Comparison of ENCODE assay signal across 24 mouse cellular contexts in the genomic region with DNA sequence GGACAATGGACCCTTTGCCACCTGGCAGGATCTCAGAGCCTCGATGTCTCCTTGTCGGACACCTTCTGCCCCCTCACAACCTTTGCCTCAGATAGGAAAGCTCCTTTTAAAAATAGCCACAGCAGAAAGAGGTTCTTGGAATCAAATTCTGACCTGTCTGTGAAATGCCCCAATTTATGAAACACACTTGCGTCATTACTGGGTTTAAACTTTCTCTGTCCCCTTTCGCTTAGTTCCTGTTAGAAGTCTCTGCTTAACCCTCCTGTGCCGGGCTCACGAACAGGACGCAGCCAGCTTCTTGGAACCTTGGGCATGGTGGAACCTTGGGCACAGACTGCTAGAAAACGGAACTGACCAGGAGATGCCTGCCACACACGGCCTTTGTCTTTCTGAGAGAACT. TPM values are rescaled to one million over a fixed set of nuclear protein-coding genes. Genes with fewer than 3 reads are reported as not detected.
"Had no signal": no experiment of that assay in that cellular context is flagged by ENCODE, and none has a peak within 500 bp of the region (broad histone marks: within the 10 kb centered on the region; RNA-seq: fewer than 3 reads in every experiment).

No protein-coding gene starts in this region.

- H3K4me2 ChIP-seq: lung, embryonic 14.5 days; midbrain, embryonic 12.5 days; neural tube, embryonic 13.5 days; neural tube, embryonic 15.5 days had no signal

- H3K36me3 ChIP-seq: midbrain, embryonic 10.5 days; midbrain, embryonic 12.5 days; neural tube, embryonic 13.5 days; neural tube, embryonic 15.5 days had no signal

- ATAC-seq: midbrain, embryonic 16.5 days had no signal

- DNase-seq: lung, adult 18-20 months; lung, embryonic 14.5 days; lung, postnatal 10 days; lung, postnatal 36 days; midbrain, embryonic 14.5 days; retina, postnatal 1 day; right cerebral cortex, adult 18-20 months; right cerebral cortex, postnatal 25 days; right cerebral cortex, postnatal 4 days; spleen, adult 18-20 months; thymus, adult 18-20 months; thymus, postnatal 14 days; thymus, postnatal 36 days had no signal

- H3K4me1 ChIP-seq: midbrain, embryonic 10.5 days; midbrain, embryonic 12.5 days; neural tube, embryonic 13.5 days; neural tube, embryonic 15.5 days had no signal

- H3K9ac ChIP-seq: lung, embryonic 14.5 days; midbrain, embryonic 12.5 days; neural tube, embryonic 13.5 days; neural tube, embryonic 15.5 days had no signal

- H3K4me3 ChIP-seq: midbrain, embryonic 10.5 days; midbrain, embryonic 12.5 days; myocyte; neural tube, embryonic 13.5 days; neural tube, embryonic 15.5 days had no signal

- H3K9me3 ChIP-seq: neural tube, embryonic 15.5 days had no signal

- H3K27ac ChIP-seq: macrophage; midbrain, embryonic 10.5 days; midbrain, embryonic 12.5 days; neural tube, embryonic 13.5 days; neural tube, embryonic 15.5 days had no signal

RNA-seq across cellular contexts. Expression of a gene that starts 8.8 kb away (rescaled TPM):
- total RNA-seq: megakaryocyte progenitor cell, adult 5-6 weeks; megakaryocyte-erythroid progenitor cell, adult 5-6 weeks had no signal
- polyA plus RNA-seq: macrophage; midbrain, embryonic 12.5 days; midbrain, embryonic 14.5 days; myocyte; neural tube, embryonic 11.5 days had no signal

RNA-seq across cellular contexts. Expression of a gene that starts 42.3 kb away (rescaled TPM):
- total RNA-seq: megakaryocyte progenitor cell, adult 5-6 weeks; megakaryocyte-erythroid progenitor cell, adult 5-6 weeks had no signal
- polyA plus RNA-seq: lung, embryonic 14.5 days; lung, embryonic 16.5 days; macrophage; midbrain, embryonic 10.5 days; midbrain, embryonic 12.5 days; midbrain, embryonic 14.5 days; midbrain, embryonic 16.5 days; myocyte; neural tube, embryonic 11.5 days; neural tube, embryonic 13.5 days; neural tube, embryonic 15.5 days had no signal
